Mouse (Mus musculus): ENCODE measurements around the gene Mindy4. TPM values are rescaled to one million over a fixed set of nuclear protein-coding genes. Genes with fewer than 3 reads are reported as not detected.

Mindy4 gene
- polyA plus RNA-seq, 1 experiment from 2014 or later = 5.0 TPM

- H3K36me3 ChIP-seq = no peaks in the 10 kb centered on the region
- no peak overlapping the region for H3K27ac ChIP-seq (replicated peaks)
- H3K9me3 ChIP-seq = no peaks in the 10 kb centered on the region
- ATAC-seq (ENCODE audit: extremely low read depth, insufficient number of reproducible peaks, low FRiP score, low TSS enrichment) = no peak
- no peak overlapping the region for H3K4me2 ChIP-seq
- WGBS = 68% methylated on average over 7 of the region's 7 CpGs
- H3K9ac ChIP-seq = no peak overlapping the region
- H3K4me3 ChIP-seq = no peak overlapping the region
- H3K27me3 ChIP-seq (replicated peaks) = peaks cover 15% of the 10 kb centered on the region; the same call in 1 of the 2 replicates
- H3K4me1 ChIP-seq = peaks cover 18% of the 10 kb centered on the region
These were observed 152.4 kb downstream of the Mindy4 start for GRCm38 (mm10) chr6:55355575-55355974.

- H3K9ac ChIP-seq = no peak overlapping the region
- H3K36me3 ChIP-seq = no peaks in the 10 kb centered on the region
- 14% methylated on average over 5 of the region's 5 CpGs for WGBS
- no peak for ATAC-seq (ENCODE audit: extremely low read depth, insufficient number of reproducible peaks, low FRiP score, low TSS enrichment)
- H3K9me3 ChIP-seq = no peaks in the 10 kb centered on the region
- H3K4me2 ChIP-seq = no peak overlapping the region
- peaks cover 16% of the 10 kb centered on the region; the same call in 1 of the 2 replicates for H3K27me3 ChIP-seq (replicated peaks)
- no peak overlapping the region for H3K4me3 ChIP-seq
- no peak overlapping the region for H3K27ac ChIP-seq (replicated peaks)
- H3K4me1 ChIP-seq = peaks cover 18% of the 10 kb centered on the region
These were observed 153.0 kb downstream of the Mindy4 start for GRCm38 (mm10) chr6:55356017-55356703.

DNA sequence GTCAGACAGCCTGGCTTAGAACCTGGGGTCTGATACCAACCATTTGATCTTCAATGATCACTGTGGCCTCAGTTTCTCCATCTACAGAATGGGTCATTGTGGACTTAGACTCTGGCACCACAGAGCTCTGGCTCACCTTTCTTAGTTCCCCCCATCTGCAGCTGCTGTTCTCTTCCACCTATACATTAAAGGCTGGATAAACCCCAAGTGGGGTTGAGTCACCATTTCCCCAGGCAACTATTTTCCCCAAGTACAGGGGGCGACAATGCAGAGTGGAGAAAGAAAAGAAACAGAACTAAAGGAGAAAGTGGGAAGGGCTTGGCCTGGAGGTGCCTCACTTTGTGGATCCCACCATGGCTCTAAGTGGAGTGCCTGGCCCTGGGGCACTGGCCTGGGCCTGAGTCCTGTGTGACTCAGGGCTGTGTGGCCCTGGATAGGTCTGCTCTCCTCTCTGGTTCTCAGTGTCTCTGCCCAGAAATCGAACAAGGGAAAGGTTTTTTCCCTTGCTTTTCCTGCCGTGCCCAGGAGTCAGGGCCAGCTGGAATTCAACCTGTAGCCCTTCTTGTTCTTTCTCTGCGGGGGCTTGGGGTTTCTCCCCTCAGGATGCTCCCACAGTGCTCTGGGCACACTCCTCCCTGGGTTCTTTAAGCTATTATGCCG lies 153.9 kb downstream of the Mindy4 start:
- ATAC-seq (ENCODE audit: extremely low read depth, insufficient number of reproducible peaks, low FRiP score, low TSS enrichment) = no peak
- H3K27ac ChIP-seq (replicated peaks) = no peak overlapping the region

GRCm38 (mm10) chr6:55357636-55358031 lies 154.5 kb downstream of the Mindy4 start:
- H3K4me1 ChIP-seq = peaks cover 18% of the 10 kb centered on the region
- H3K9ac ChIP-seq = no peak overlapping the region
- peaks cover 16% of the 10 kb centered on the region; the same call in 1 of the 2 replicates for H3K27me3 ChIP-seq (replicated peaks)
- H3K27ac ChIP-seq (replicated peaks) = no peak overlapping the region
- no peak overlapping the region for H3K4me3 ChIP-seq
- WGBS = 49% methylated on average over 6 of the region's 6 CpGs
- no peak for ATAC-seq (ENCODE audit: extremely low read depth, insufficient number of reproducible peaks, low FRiP score, low TSS enrichment)
- H3K9me3 ChIP-seq = no peaks in the 10 kb centered on the region
- no peak overlapping the region for H3K4me2 ChIP-seq
- H3K36me3 ChIP-seq = no peaks in the 10 kb centered on the region

More for the DNA sequence above, 153.9 kb downstream of the Mindy4 start:
- Histone ChIP-seq H3K9me3 (no peaks in the 10 kb centered on the region), H3K9ac (no peak overlapping the region), H3K27me3 (replicated peaks) (peaks cover 16% of the 10 kb centered on the region; the same call in 1 of the 2 replicates), H3K4me2 (no peak overlapping the region), H3K36me3 (no peaks in the 10 kb centered on the region), H3K4me3 (no peak overlapping the region), H3K4me1 (peaks cover 18% of the 10 kb centered on the region)
- 69% methylated on average over 5 of the region's 5 CpGs for WGBS

GRCm38 (mm10) chr6:55358731-55359143 lies 155.6 kb downstream of the Mindy4 start:
- Histone ChIP-seq H3K4me1 (peaks cover 18% of the 10 kb centered on the region), H3K4me2 (no peak overlapping the region), H3K9ac (no peak overlapping the region), H3K27me3 (replicated peaks) (peaks cover 16% of the 10 kb centered on the region; the same call in 1 of the 2 replicates), H3K9me3 (no peaks in the 10 kb centered on the region), H3K4me3 (no peak overlapping the region), H3K27ac (replicated peaks) (no peak overlapping the region), H3K36me3 (no peaks in the 10 kb centered on the region)
- WGBS = 33% methylated on average over 2 of the region's 2 CpGs
- no peak for ATAC-seq (ENCODE audit: extremely low read depth, insufficient number of reproducible peaks, low FRiP score, low TSS enrichment)

DNA sequence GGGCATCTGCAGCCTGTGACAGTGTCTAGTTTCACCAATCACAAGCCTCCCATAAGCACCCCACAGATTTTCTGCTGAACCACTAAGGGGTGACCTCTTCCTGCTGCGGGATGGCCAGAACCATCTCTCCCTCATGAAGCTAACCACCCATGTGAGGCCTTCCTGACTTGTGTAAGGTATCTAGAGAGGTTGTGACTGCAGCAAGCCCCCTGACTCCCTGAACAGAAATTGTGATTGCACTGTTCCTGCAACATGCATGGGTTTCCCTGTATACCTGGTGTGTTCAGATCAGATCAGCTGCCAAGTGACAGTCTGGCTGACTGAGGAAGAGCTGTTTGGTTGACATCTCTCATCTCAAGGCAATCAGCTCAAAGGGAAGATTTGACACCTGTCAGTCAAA lies 159.5 kb downstream of the Mindy4 start:
- H3K4me3 ChIP-seq = no peak overlapping the region
- no peaks in the 10 kb centered on the region for H3K36me3 ChIP-seq
- ATAC-seq (ENCODE audit: extremely low read depth, insufficient number of reproducible peaks, low FRiP score, low TSS enrichment) = no peak
- no peaks in the 10 kb centered on the region for H3K9me3 ChIP-seq
- no peak overlapping the region for H3K9ac ChIP-seq
- no peak overlapping the region for H3K4me2 ChIP-seq
- 0 out of 2 replicates have a peak, but pooled peaks cover 3% of the 10 kb centered on the region for H3K27me3 ChIP-seq (replicated peaks)
- 65% methylated on average over 1 of the region's 1 CpGs for WGBS
- H3K27ac ChIP-seq (replicated peaks) = no peak overlapping the region
- H3K4me1 ChIP-seq = peaks cover 2% of the 10 kb centered on the region

- H3K9ac ChIP-seq = no peak overlapping the region
- no peaks in the 10 kb centered on the region for H3K36me3 ChIP-seq
- H3K4me2 ChIP-seq = no peak overlapping the region
These were observed 163.9 kb downstream of the Mindy4 start for GRCm38 (mm10) chr6:55367126-55367525.

More at GRCm38 (mm10) chr6:55367126-55367525, 163.9 kb downstream of the Mindy4 start:
- H3K4me3 ChIP-seq = no peak overlapping the region
- ATAC-seq (ENCODE audit: extremely low read depth, insufficient number of reproducible peaks, low FRiP score, low TSS enrichment) = no peak
- H3K27me3 ChIP-seq (replicated peaks) = no peaks in the 10 kb centered on the region
- no peaks in the 10 kb centered on the region for H3K4me1 ChIP-seq
- no peak overlapping the region for H3K27ac ChIP-seq (replicated peaks)
- no peaks in the 10 kb centered on the region; the same call in 1 of the 2 replicates for H3K9me3 ChIP-seq

Small RNA genes lying within 50 kb of the gene (microRNA-seq; reads per million reads assigned to microRNA genes)
- not detected for gene Gm25458

Other genes with a start within 250 kb of the Mindy4 start
- gene Nod1, start 230.8 kb upstream of the Mindy4 start, polyA plus RNA-seq (2015; fragmentation: Nextera tagmentation; extraction: Ambion mirVana) = 3.8 and 4.2 TPM in 2 replicates
- 6.3 and 6.9 TPM in 2 replicates for gene Ggct, start 210.4 kb upstream of the Mindy4 start, polyA plus RNA-seq (2015; fragmentation: Nextera tagmentation; extraction: Ambion mirVana)
- 158 and 169 TPM in 2 replicates for gene Gars, start 165.4 kb upstream of the Mindy4 start, polyA plus RNA-seq (2015; fragmentation: Nextera tagmentation; extraction: Ambion mirVana)
- gene Crhr2, start 70.4 kb upstream of the Mindy4 start, polyA plus RNA-seq (2015; fragmentation: Nextera tagmentation; extraction: Ambion mirVana) = 6.7 and 6.9 TPM in 2 replicates
- 0.32 and 0.40 TPM in 2 replicates for gene Inmt, start 28.3 kb upstream of the Mindy4 start, polyA plus RNA-seq (2015; fragmentation: Nextera tagmentation; extraction: Ambion mirVana)
- 26.9 and 27.4 TPM in 2 replicates for gene Aqp1, start 133.0 kb downstream of the Mindy4 start, polyA plus RNA-seq (2015; fragmentation: Nextera tagmentation; extraction: Ambion mirVana)
- gene Ghrhr, start 172.9 kb downstream of the Mindy4 start, polyA plus RNA-seq (2015; fragmentation: Nextera tagmentation; extraction: Ambion mirVana) = not detected in 2 replicates
- 3.6 and 3.8 TPM in 2 replicates for gene Adcyap1r1, start 248.6 kb downstream of the Mindy4 start, polyA plus RNA-seq (2015; fragmentation: Nextera tagmentation; extraction: Ambion mirVana)

Measured in heart, embryonic 13.5 days (tissue).